ENCODE assay signal across 19 mouse cellular contexts in genomic region chr6:50175736-50176135, GRCm38 (mm10).
"Had no signal": no experiment of that assay in that cellular context is flagged by ENCODE, and none has a peak within 500 bp of the region (broad histone marks: within the 10 kb centered on the region; RNA-seq: fewer than 3 reads in every experiment).

No protein-coding gene starts in this region.

- H3K4me3 ChIP-seq: midbrain, embryonic 10.5 days; midbrain, embryonic 12.5 days; myocyte; neural tube, embryonic 13.5 days; neural tube, embryonic 15.5 days had no signal

- H3K9me3 ChIP-seq: midbrain, embryonic 12.5 days had no signal

- H3K27me3 ChIP-seq: midbrain, embryonic 12.5 days; neural tube, embryonic 13.5 days; neural tube, embryonic 15.5 days had no signal

- H3K4me2 ChIP-seq: lung, embryonic 14.5 days; midbrain, embryonic 12.5 days; neural tube, embryonic 13.5 days; neural tube, embryonic 15.5 days had no signal

- H3K27ac ChIP-seq: midbrain, embryonic 10.5 days; midbrain, embryonic 12.5 days; neural tube, embryonic 13.5 days; neural tube, embryonic 15.5 days had no signal

- DNase-seq: lung, adult 18-20 months; lung, embryonic 14.5 days; lung, postnatal 10 days; lung, postnatal 4 days; midbrain, embryonic 14.5 days; retina, postnatal 1 day; right cerebral cortex, adult 18-20 months; right cerebral cortex, postnatal 25 days; right cerebral cortex, postnatal 4 days; spleen, adult 18-20 months; thymus, adult 2 months; thymus, postnatal 25 days; thymus, postnatal 4 days had no signal

- H3K9ac ChIP-seq: lung, embryonic 14.5 days; midbrain, embryonic 12.5 days; neural tube, embryonic 13.5 days; neural tube, embryonic 15.5 days had no signal

- H3K4me1 ChIP-seq: midbrain, embryonic 10.5 days; midbrain, embryonic 12.5 days; neural tube, embryonic 13.5 days; neural tube, embryonic 15.5 days had no signal

- ATAC-seq: midbrain, embryonic 16.5 days had no signal
